Mouse (Mus musculus) brain, adult 2 months (tissue): ENCODE measurements around the gene Fam43a.

Source experiments
- DNase-seq: peaks from one replicate; pipeline ENCODE4 v3.0.0; 2011; ENCODE audit warnings: low read depth, low spot score

Gene Fam43a

GRCm38 (mm10) chr16:30628401-30628800, 28.9 kb downstream of the Fam43a start:
- no peak for DNase-seq

- no peak for DNase-seq
Measured at GRCm38 (mm10) chr16:30629509-30629908, 30.0 kb downstream of the Fam43a start.

- DNase-seq = peak; percentile 14
Measured at GRCm38 (mm10) chr16:30633906-30634746, 34.6 kb downstream of the Fam43a start.

- peak; percentile 15 for DNase-seq
Measured at GRCm38 (mm10) chr16:30638586-30638985, 39.1 kb downstream of the Fam43a start.

GRCm38 (mm10) chr16:30640591-30640990, 41.1 kb downstream of the Fam43a start:
- DNase-seq = no peak

GRCm38 (mm10) chr16:30641408-30641807, 41.9 kb downstream of the Fam43a start:
- DNase-seq = no peak

- DNase-seq = no peak
Measured at GRCm38 (mm10) chr16:30642229-30642628, 42.7 kb downstream of the Fam43a start.

GRCm38 (mm10) chr16:30644981-30645380, 45.5 kb downstream of the Fam43a start:
- DNase-seq = no peak

GRCm38 (mm10) chr16:30645841-30646558, 46.5 kb downstream of the Fam43a start:
- DNase-seq = peak; percentile 71

- DNase-seq = no peak
Measured at GRCm38 (mm10) chr16:30646856-30647255, 47.3 kb downstream of the Fam43a start.

- no peak for DNase-seq
Measured at GRCm38 (mm10) chr16:30651292-30651691, 51.8 kb downstream of the Fam43a start.
